Mouse (Mus musculus) MEL-GATA-1-ER (cell line): ENCODE data around the gene A130010J15Rik.

Source experiments
- DNase-seq: peaks from one replicate; pipeline ENCODE4 v3.0.0-alpha.2; 2012; ENCODE audit warnings: low read depth; ENCODE audit errors: extremely low read depth

The A130010J15Rik gene

GRCm38 (mm10) chr1:193200640-193201382 is 33.0 kb downstream of the A130010J15Rik start:
- no peak for DNase-seq

GRCm38 (mm10) chr1:193201383-193201778 is 33.5 kb downstream of the A130010J15Rik start, which contains the start of gene Traf3ip3:
Traf3ip3 (minus strand) TSS chr1:193201703.
- peak; percentile 88 for DNase-seq

DNA sequence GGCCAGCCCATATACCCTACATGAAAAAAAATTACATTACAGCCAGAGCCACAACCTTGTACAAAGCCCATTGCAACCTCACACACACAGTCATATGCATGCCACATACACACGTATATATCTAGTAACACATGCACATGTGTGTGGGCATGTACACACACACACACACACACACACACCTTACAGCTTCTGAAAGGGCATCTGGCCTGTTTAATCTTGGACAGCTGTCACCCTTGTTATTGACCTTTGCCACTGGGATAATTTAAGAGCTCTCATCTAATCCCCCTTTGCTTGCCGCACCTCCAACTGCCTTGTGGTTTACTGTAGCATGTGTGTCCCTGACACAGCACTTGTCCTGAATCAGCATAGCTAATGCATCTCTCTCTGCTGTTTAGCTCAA is 36.0 kb downstream of the A130010J15Rik start:
- DNase-seq: no peak

DNA sequence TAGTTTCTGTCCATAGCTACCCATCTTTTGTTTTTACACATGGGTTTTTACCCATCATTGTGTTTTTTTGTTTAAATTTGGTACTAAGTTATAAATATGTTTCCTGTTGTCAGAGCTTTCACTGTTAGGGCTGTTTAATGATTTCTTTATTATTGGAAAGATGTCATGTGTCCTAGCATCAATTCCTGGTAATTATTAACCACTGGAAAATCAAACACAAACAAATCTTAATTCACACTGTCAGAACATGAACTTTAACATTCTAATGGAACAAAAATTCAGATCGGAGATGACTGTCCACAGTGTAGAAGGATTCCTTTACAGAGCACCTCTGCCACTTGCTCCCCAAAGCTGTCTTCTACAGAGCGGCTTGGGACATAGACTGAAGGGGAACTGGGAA is 37.6 kb downstream of the A130010J15Rik start:
- DNase-seq: no peak

DNA sequence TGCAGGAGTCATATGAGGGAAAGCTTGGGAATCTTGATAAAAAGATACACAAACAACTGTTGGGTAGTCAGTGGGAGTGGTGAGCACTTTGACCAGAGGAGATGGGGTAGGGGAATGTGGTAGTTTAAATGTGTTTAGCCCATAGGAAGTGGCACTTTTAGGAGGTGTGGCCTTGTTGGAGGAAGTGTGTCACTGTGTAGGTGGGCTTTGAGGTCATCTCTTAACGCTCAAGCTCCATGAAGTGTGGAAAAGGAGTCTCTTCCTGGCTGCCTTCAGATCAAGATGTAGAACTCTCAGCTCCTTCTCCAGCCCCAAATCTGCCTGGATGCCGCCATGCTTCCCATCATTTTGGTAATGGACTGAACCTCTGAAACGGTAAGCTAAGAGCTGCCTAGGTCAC is 39.7 kb downstream of the A130010J15Rik start, which contains the start of gene Lamb3:
TSS of gene Lamb3 (plus strand) at position 197 of the 400 bp plus-strand sequence.
- no peak for DNase-seq

GRCm38 (mm10) chr1:193208178-193208577 is 40.3 kb downstream of the A130010J15Rik start:
- no peak for DNase-seq

DNA sequence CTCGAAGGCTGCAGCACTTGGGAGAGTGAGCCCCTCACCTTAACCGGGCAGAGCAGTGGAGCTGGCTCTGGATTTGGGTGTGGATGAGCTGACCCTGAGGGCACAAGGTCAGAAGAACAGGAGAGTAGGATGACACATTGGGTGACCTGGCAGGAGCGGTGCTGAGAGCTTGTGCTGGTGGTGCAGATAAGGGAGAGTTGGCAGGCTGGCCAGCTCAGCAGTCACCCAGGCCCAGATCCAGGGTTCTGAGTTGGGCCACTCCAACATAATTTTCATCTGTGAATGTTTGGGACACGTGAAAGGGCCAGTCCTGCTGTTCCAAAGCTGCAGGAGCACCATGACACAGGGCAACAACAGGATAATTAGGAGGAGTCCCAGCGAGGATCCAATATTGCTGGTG is 43.5 kb downstream of the A130010J15Rik start:
- no peak for DNase-seq

GRCm38 (mm10) chr1:193214053-193214452 is 46.2 kb downstream of the A130010J15Rik start:
- no peak for DNase-seq

DNA sequence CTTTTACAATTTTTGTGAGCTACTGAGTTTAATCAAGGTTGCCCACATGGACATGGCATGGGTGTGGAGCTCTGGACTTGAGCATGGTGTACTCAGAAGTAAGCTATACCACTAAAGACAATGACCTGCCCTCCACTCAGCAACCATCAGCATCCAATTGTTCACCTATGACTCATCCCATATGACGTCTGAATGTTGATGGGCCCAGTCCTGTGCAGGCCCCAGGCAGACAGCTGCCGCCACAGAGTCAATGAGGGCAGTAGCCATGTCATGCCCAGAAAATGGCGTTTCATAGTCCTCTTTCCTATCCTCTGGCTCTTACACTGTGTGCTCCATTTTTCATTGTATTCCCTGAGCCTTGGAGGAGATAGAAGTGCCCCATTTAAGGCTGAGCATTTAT is 48.2 kb downstream of the A130010J15Rik start:
- no peak for DNase-seq

DNA sequence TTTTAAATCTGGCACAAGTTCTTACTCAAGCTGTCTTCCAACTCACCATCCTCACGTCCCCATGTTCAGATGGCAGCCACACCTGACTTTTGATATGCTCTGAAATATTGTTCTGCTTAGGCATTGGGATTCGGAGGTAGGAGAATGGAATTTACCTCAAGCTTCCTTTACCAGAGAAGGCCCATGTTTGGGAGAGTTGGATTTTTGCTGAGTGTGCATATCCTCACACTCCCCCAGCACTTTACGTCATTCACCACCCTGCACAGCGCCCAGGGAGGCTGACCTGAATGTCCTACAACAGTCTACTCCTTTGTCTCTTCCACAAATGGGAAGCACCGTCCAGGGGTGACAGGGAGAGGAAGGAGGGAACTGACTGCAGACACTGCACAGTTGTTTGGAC is 52.6 kb downstream of the A130010J15Rik start:
- DNase-seq: no peak

- no peak for DNase-seq
Measured at GRCm38 (mm10) chr1:193225531-193225930, 57.7 kb downstream of the A130010J15Rik start.

DNA sequence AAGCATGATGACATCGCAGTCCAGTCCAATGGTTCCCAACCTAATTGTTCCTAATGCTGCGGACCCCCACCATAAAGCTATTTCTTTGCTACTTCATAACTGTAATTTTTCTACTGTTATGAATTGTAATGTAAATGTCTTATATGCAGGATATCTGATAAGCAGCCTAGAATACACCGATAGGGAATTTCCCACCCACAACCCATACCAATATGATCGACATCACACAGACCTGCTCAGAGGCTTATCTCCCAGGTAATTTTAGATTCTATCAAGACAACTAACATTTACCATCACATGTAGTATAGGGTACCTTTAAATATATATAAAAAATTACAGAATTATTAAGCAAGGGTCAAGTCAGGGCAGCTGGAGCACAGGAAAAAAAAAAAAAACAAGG is 58.3 kb downstream of the A130010J15Rik start:
- no peak for DNase-seq

- DNase-seq: no peak
Measured at GRCm38 (mm10) chr1:193226724-193227522, 59.1 kb downstream of the A130010J15Rik start.
